Mouse (Mus musculus) G1E (cell line): ENCODE data around the gene Mrpl51.

Source experiments
- CTCF ChIP-seq: IDR thresholded peaks from 2 replicates; pipeline ENCODE4 v1.5.1; 2012; ENCODE audit warnings: low read depth, low read length, inconsistent platforms, mixed read lengths
- GATA1 ChIP-seq: IDR thresholded peaks from 2 replicates; pipeline ENCODE4 v1.6.1; 2012; ENCODE audit warnings: borderline replicate concordance, low read length, inconsistent platforms, mixed read lengths
- GATA2 ChIP-seq: IDR thresholded peaks from 2 replicates; pipeline ENCODE4 v1.6.1; 2012; ENCODE audit warnings: low read depth, low read length, inconsistent platforms, borderline replicate concordance
- POLR2AphosphoS5 ChIP-seq: IDR thresholded peaks from 2 replicates; pipeline ENCODE4 v1.6.1; 2012; ENCODE audit warnings: low read depth, low read length, inconsistent platforms; ENCODE audit not compliant: insufficient replicate concordance

- TF ChIP-seq CTCF (no peak), GATA1 (no peak), POLR2AphosphoS5 (no peak), GATA2 (no peak)
These were observed 26.3 kb downstream of the Mrpl51 start for GRCm38 (mm10) chr6:125217899-125218298.
